8 mouse cellular contexts compared by ENCODE assay signal in genomic region chr2:164402906-164403305, GRCm38 (mm10). TPM values are rescaled to one million over a fixed set of nuclear protein-coding genes. Genes with fewer than 3 reads are reported as not detected.
A peak's percentile ranks its signal among the peaks of the same experiment; 100 is the strongest.
DNase-seq lines count a peak whose midpoint lies in the region; ATAC-seq and TF ChIP-seq lines count a peak whose summit lies in the region.

TSS of gene Rbpjl (plus strand) at chr2:164403141.

- peaks cover 89% of the 10 kb centered on the region for H3K27me3 ChIP-seq in embryonic facial prominence, embryonic 12.5 days
- H3K27me3 ChIP-seq in heart, embryonic 13.5 days (replicated peaks) = peaks cover 93% of the 10 kb centered on the region
- peaks cover 63% of the 10 kb centered on the region for H3K27me3 ChIP-seq in kidney, postnatal 0 days (ENCODE audit: insufficient read depth, low read length)
- H3K27me3 ChIP-seq in liver, embryonic 12.5 days (replicated peaks) = peaks cover 91% of the 10 kb centered on the region
- peaks cover 91% of the 10 kb centered on the region for H3K27me3 ChIP-seq in neural tube, embryonic 15.5 days (replicated peaks)

- H3K9ac ChIP-seq in embryonic facial prominence, embryonic 12.5 days = no peak within 1 kb of the TSS
- peak within 1 kb of the TSS; percentile 74; the same call in 1 of the 2 replicates for H3K9ac ChIP-seq in heart, embryonic 13.5 days
- H3K9ac ChIP-seq in kidney, postnatal 0 days (ENCODE audit: low read depth, low read length) = no peak within 1 kb of the TSS
- no peak within 1 kb of the TSS for H3K9ac ChIP-seq in liver, embryonic 12.5 days
- H3K9ac ChIP-seq in neural tube, embryonic 15.5 days (replicated peaks) = no peak within 1 kb of the TSS

- H3K27ac ChIP-seq in embryonic facial prominence, embryonic 12.5 days = no peak within 1 kb of the TSS
- H3K27ac ChIP-seq in heart, embryonic 13.5 days (replicated peaks) = no peak within 1 kb of the TSS
- H3K27ac ChIP-seq in kidney, postnatal 0 days = no peak within 1 kb of the TSS
- H3K27ac ChIP-seq in liver, embryonic 12.5 days = no peak within 1 kb of the TSS
- H3K27ac ChIP-seq in neural tube, embryonic 15.5 days (replicated peaks) = no peak within 1 kb of the TSS

- DNase-seq in CD4-positive helper T cell, adult 2 months (ENCODE audit: low read depth, low spot score) = peak; percentile 56
- peak; percentile 81 to 88 for DNase-seq in adrenal gland, postnatal 36 days
- peak; percentile 85 for DNase-seq in kidney, postnatal 0 days (ENCODE audit: low spot score)
- peak; percentile 79 for DNase-seq in testis, postnatal 14 days (ENCODE audit: low spot score)

- peaks cover 34% of the 10 kb centered on the region; the same call in 1 of the 2 replicates for H3K4me1 ChIP-seq in embryonic facial prominence, embryonic 12.5 days
- peaks cover 39% of the 10 kb centered on the region for H3K4me1 ChIP-seq in heart, embryonic 13.5 days
- peaks cover 9% of the 10 kb centered on the region for H3K4me1 ChIP-seq in kidney, postnatal 0 days (replicated peaks; ENCODE audit: insufficient read depth, low read length)
- H3K4me1 ChIP-seq in liver, embryonic 12.5 days = no peaks in the 10 kb centered on the region
- H3K4me1 ChIP-seq in neural tube, embryonic 15.5 days = peaks cover 32% of the 10 kb centered on the region

- TF ChIP-seq CTCF in kidney, postnatal 0 days (IDR thresholded peaks at IDR 0.05; ENCODE audit: low read depth) = peak; percentile 95

- H3K4me2 ChIP-seq in embryonic facial prominence, embryonic 12.5 days (replicated peaks) = peak within 1 kb of the TSS; percentile 63
- peak within 1 kb of the TSS; percentile 82 for H3K4me2 ChIP-seq in heart, embryonic 13.5 days
- H3K4me2 ChIP-seq in kidney, postnatal 0 days (ENCODE audit: low read length) = no peak within 1 kb of the TSS; the same call in 1 of the 2 replicates
- no peak within 1 kb of the TSS for H3K4me2 ChIP-seq in liver, embryonic 12.5 days
- H3K4me2 ChIP-seq in neural tube, embryonic 15.5 days = peak within 1 kb of the TSS; percentile 61; the same call in 1 of the 2 replicates

- 7% methylated on average over 17 of the region's 17 CpGs for WGBS in embryonic facial prominence, embryonic 12.5 days
- 4% methylated on average over 17 of the region's 17 CpGs for WGBS in heart, embryonic 13.5 days
- WGBS in kidney, postnatal 0 days = 5% methylated on average over 17 of the region's 17 CpGs
- WGBS in liver, embryonic 12.5 days (ENCODE audit: insufficient replicate concordance) = 8% methylated on average over 17 of the region's 17 CpGs
- WGBS in neural tube, embryonic 15.5 days = 3% methylated on average over 17 of the region's 17 CpGs

- H3K9me3 ChIP-seq in embryonic facial prominence, embryonic 12.5 days = no peaks in the 10 kb centered on the region; the same call in 1 of the 2 replicates
- peaks cover 2% of the 10 kb centered on the region; the same call in 1 of the 2 replicates for H3K9me3 ChIP-seq in heart, embryonic 13.5 days
- no peaks in the 10 kb centered on the region for H3K9me3 ChIP-seq in kidney, postnatal 0 days (replicated peaks; ENCODE audit: low read length)
- peaks cover 3% of the 10 kb centered on the region for H3K9me3 ChIP-seq in liver, embryonic 12.5 days (replicated peaks)
- H3K9me3 ChIP-seq in neural tube, embryonic 15.5 days (replicated peaks) = no peaks in the 10 kb centered on the region; the same call in 1 of the 2 replicates

- no peaks in the 10 kb centered on the region for H3K36me3 ChIP-seq in embryonic facial prominence, embryonic 12.5 days
- no peaks in the 10 kb centered on the region for H3K36me3 ChIP-seq in heart, embryonic 13.5 days
- no peaks in the 10 kb centered on the region for H3K36me3 ChIP-seq in kidney, postnatal 0 days (ENCODE audit: insufficient read depth, low read length)
- no peaks in the 10 kb centered on the region for H3K36me3 ChIP-seq in liver, embryonic 12.5 days
- H3K36me3 ChIP-seq in neural tube, embryonic 15.5 days = no peaks in the 10 kb centered on the region

- H3K4me3 ChIP-seq in embryonic facial prominence, embryonic 12.5 days = peak within 1 kb of the TSS; percentile 41
- peak within 1 kb of the TSS; percentile 55 for H3K4me3 ChIP-seq in heart, embryonic 13.5 days
- peak within 1 kb of the TSS; percentile 33; the same call in 1 of the 2 replicates for H3K4me3 ChIP-seq in kidney, postnatal 0 days (replicated peaks; ENCODE audit: low read depth, low read length)
- H3K4me3 ChIP-seq in liver, embryonic 12.5 days = no peak within 1 kb of the TSS
- H3K4me3 ChIP-seq in neural tube, embryonic 15.5 days (replicated peaks) = no peak within 1 kb of the TSS

- ATAC-seq in embryonic facial prominence, embryonic 12.5 days (ENCODE audit: insufficient number of reproducible peaks, insufficient read depth, low FRiP score, low TSS enrichment) = 0 out of 2 replicates have a peak, but pooled peaks have one; percentile 18
- 0 out of 2 replicates have a peak, but pooled peaks have one; percentile 24 for ATAC-seq in heart, embryonic 13.5 days (ENCODE audit: extremely low read depth, insufficient number of reproducible peaks, low FRiP score, low TSS enrichment)
- 0 out of 2 replicates have a peak, but pooled peaks have one; percentile 44 for ATAC-seq in kidney, postnatal 0 days (replicated peaks; ENCODE audit: low FRiP score, low read depth)
- 0 out of 2 replicates have a peak, but pooled peaks have one; percentile 35 for ATAC-seq in liver, embryonic 12.5 days
- no peak for ATAC-seq in neural tube, embryonic 15.5 days (ENCODE audit: low FRiP score)

RNA-seq across cellular contexts. Expression of gene Rbpjl, which starts in this region (rescaled TPM):
- not detected for total RNA-seq in adrenal gland, postnatal 36 days (2021)
- polyA plus RNA-seq in embryonic facial prominence, embryonic 12.5 days (2016; fragmentation: Nextera tagmentation; extraction: Ambion mirVana) = 0.46 and 0.53 TPM in 2 replicates
- 0.21 and 0.23 TPM in 2 replicates for polyA plus RNA-seq in heart, embryonic 13.5 days (2015; fragmentation: Nextera tagmentation; extraction: Ambion mirVana)
- not detected in 2 replicates for polyA plus RNA-seq in kidney, postnatal 0 days (2015; fragmentation: Nextera tagmentation; extraction: Ambion mirVana)
- not detected in 2 replicates for polyA plus RNA-seq in liver, embryonic 12.5 days (2016; fragmentation: Nextera tagmentation; extraction: Ambion mirVana)
- 0.17 and 0.61 TPM in 2 replicates for polyA plus RNA-seq in neural tube, embryonic 15.5 days (2015; fragmentation: Nextera tagmentation; extraction: Ambion mirVana)

Comparison
In these comparisons a context has a peak if more than half of its experiments do, and no peak if none do; other contexts are left out.
1. Peak in DNase-seq in adrenal gland, postnatal 36 days; RNA of the gene not detected or under 1 TPM.
2. Peak in ATAC-seq, H3K4me3 ChIP-seq and H3K4me2 ChIP-seq in embryonic facial prominence, embryonic 12.5 days; RNA of the gene not detected or under 1 TPM.
3. Peak in ATAC-seq, H3K4me3 ChIP-seq, H3K9ac ChIP-seq and H3K4me2 ChIP-seq in heart, embryonic 13.5 days; RNA of the gene not detected or under 1 TPM.
4. Peak in DNase-seq, ATAC-seq and H3K4me3 ChIP-seq in kidney, postnatal 0 days; RNA of the gene not detected or under 1 TPM.
5. Peak in ATAC-seq in liver, embryonic 12.5 days; RNA of the gene not detected or under 1 TPM.